In genomic region chr8:85554391-85555180, GRCm38 (mm10) we compare ENCODE assay signal across 8 mouse cellular contexts. TPM values are rescaled to one million over a fixed set of nuclear protein-coding genes. Genes with fewer than 3 reads are reported as not detected.
DNase-seq lines count a peak whose midpoint lies in the region; ATAC-seq and TF ChIP-seq lines count a peak whose summit lies in the region.

No protein-coding gene starts in this region.

- TF ChIP-seq POLR2A in limb, embryonic 14.5 days (IDR thresholded peaks at IDR 0.05; ENCODE audit: borderline replicate concordance, extremely low read depth, insufficient read depth, insufficient read length), result no peak

- H3K27ac ChIP-seq in embryonic facial prominence, embryonic 15.5 days (replicated peaks), result peak overlapping the region; percentile 95
- H3K27ac ChIP-seq in hindbrain, embryonic 16.5 days (ENCODE audit: low read depth, low read length), result peak overlapping the region; percentile 95
- peak overlapping the region; percentile 91 for H3K27ac ChIP-seq in limb, embryonic 14.5 days (replicated peaks; ENCODE audit: low read depth, low read length)

- peak overlapping the region; percentile 92 for H3K9ac ChIP-seq in embryonic facial prominence, embryonic 15.5 days
- peak overlapping the region; percentile 94 for H3K9ac ChIP-seq in hindbrain, embryonic 16.5 days (ENCODE audit: low read depth, low read length)
- peak overlapping the region; percentile 86 for H3K9ac ChIP-seq in limb, embryonic 14.5 days (ENCODE audit: low read depth, low read length, severe bottlenecking)

- H3K4me2 ChIP-seq in embryonic facial prominence, embryonic 15.5 days (replicated peaks), result peak overlapping the region; percentile 66
- peak overlapping the region; percentile 92 for H3K4me2 ChIP-seq in hindbrain, embryonic 16.5 days (ENCODE audit: low read length)
- peak overlapping the region; percentile 76 for H3K4me2 ChIP-seq in limb, embryonic 14.5 days (replicated peaks; ENCODE audit: low read depth, low read length, severe bottlenecking)

- peaks cover 18% of the 10 kb centered on the region for H3K36me3 ChIP-seq in embryonic facial prominence, embryonic 15.5 days
- peaks cover 2% of the 10 kb centered on the region; the same call in 1 of the 2 replicates for H3K36me3 ChIP-seq in hindbrain, embryonic 16.5 days (ENCODE audit: control insufficient read depth, insufficient read depth, low read length)
- H3K36me3 ChIP-seq in limb, embryonic 14.5 days (ENCODE audit: control insufficient read depth, insufficient read depth, low read length), result peaks cover 37% of the 10 kb centered on the region

- H3K4me3 ChIP-seq in embryonic facial prominence, embryonic 15.5 days (replicated peaks), result peak overlapping the region; percentile 93
- H3K4me3 ChIP-seq in hindbrain, embryonic 16.5 days (ENCODE audit: low read length), result peak overlapping the region; percentile 98
- H3K4me3 ChIP-seq in limb, embryonic 14.5 days (replicated peaks; ENCODE audit: low read length), result peak overlapping the region; percentile 87

- peak; percentile 86 for ATAC-seq in embryonic facial prominence, embryonic 15.5 days (ENCODE audit: insufficient number of reproducible peaks, low FRiP score, low TSS enrichment, low read depth)
- ATAC-seq in hindbrain, embryonic 16.5 days, result peak; percentile 93
- peak; percentile 82 for ATAC-seq in limb, embryonic 14.5 days (ENCODE audit: low FRiP score, low read depth)
- ATAC-seq in monocyte, adult 5-6 weeks (replicated peaks; ENCODE audit: insufficient number of reproducible peaks, low FRiP score, low TSS enrichment, poor library complexity, severe bottlenecking), result 0 out of 2 replicates have a peak, but pooled peaks have one; percentile 25

- DNase-seq in ovary, adult 18-20 months (ENCODE audit: low spot score), result peak; percentile 69
- DNase-seq in ovary, postnatal 10 days (ENCODE audit: low spot score), result no peak
- DNase-seq in NIH3T3 (ENCODE audit: low read depth), result peak; percentile 50
- DNase-seq in limb, embryonic 14.5 days (ENCODE audit: low spot score), result peak; percentile 12
- DNase-seq in right cerebral cortex, postnatal 4 days, result no peak

- no peaks in the 10 kb centered on the region for H3K27me3 ChIP-seq in embryonic facial prominence, embryonic 15.5 days
- H3K27me3 ChIP-seq in hindbrain, embryonic 16.5 days (replicated peaks; ENCODE audit: control insufficient read depth, insufficient read depth, low read length), result no peaks in the 10 kb centered on the region
- H3K27me3 ChIP-seq in limb, embryonic 14.5 days (ENCODE audit: control insufficient read depth, insufficient read depth, low read length), result no peaks in the 10 kb centered on the region

- H3K4me1 ChIP-seq in embryonic facial prominence, embryonic 15.5 days, result peaks cover 5% of the 10 kb centered on the region; the same call in 1 of the 2 replicates
- H3K4me1 ChIP-seq in hindbrain, embryonic 16.5 days (ENCODE audit: control insufficient read depth, insufficient read depth, low read depth, low read length), result peaks cover 15% of the 10 kb centered on the region
- 0 out of 2 replicates have a peak, but pooled peaks cover 4% of the 10 kb centered on the region for H3K4me1 ChIP-seq in limb, embryonic 14.5 days (ENCODE audit: control insufficient read depth, insufficient read depth, low read length)

- no peaks in the 10 kb centered on the region for H3K9me3 ChIP-seq in embryonic facial prominence, embryonic 15.5 days (replicated peaks)
- H3K9me3 ChIP-seq in hindbrain, embryonic 16.5 days (ENCODE audit: control insufficient read depth, low read length), result no peaks in the 10 kb centered on the region
- H3K9me3 ChIP-seq in limb, embryonic 14.5 days (ENCODE audit: control insufficient read depth, low read length), result no peaks in the 10 kb centered on the region

- under 1% methylated on average over 61 of the region's 66 CpGs for WGBS in embryonic facial prominence, embryonic 15.5 days
- WGBS in hindbrain, embryonic 16.5 days, result under 1% methylated on average over 32 of the region's 66 CpGs
- WGBS in limb, embryonic 14.5 days, result under 1% methylated on average over 33 of the region's 66 CpGs

RNA-seq across cellular contexts. Expression of gene Dnaja2, which starts 0.6 kb away (rescaled TPM):
- 136 and 146 TPM in 2 replicates for polyA plus RNA-seq in embryonic facial prominence, embryonic 15.5 days (2015; fragmentation: Nextera tagmentation; extraction: Ambion mirVana)
- 170 and 171 TPM in 2 replicates for polyA plus RNA-seq in hindbrain, embryonic 16.5 days (2015; fragmentation: Nextera tagmentation; extraction: Ambion mirVana)
- 44.2 and 70.9 TPM in 2 replicates for polyA plus RNA-seq in limb, embryonic 14.5 days (2012; rRNA removed)
- polyA plus RNA-seq in limb, embryonic 14.5 days (2014; fragmentation: Nextera tagmentation; extraction: Ambion mirVana), result 146 and 155 TPM in 2 replicates
- total RNA-seq in monocyte, adult 5-6 weeks (2017), result 156 to 218 TPM (median 185 TPM) in 3 replicates

Comparison
In these comparisons a context has a peak if more than half of its experiments do, and no peak if none do; other contexts are left out.
1. DNase-seq: peak in ovary, adult 18-20 months (single experiment), NIH3T3 (single experiment) and limb, embryonic 14.5 days (single experiment); none in ovary, postnatal 10 days (single experiment) and right cerebral cortex, postnatal 4 days (single experiment).
2. ATAC-seq: peak in every context shown above with its lines; median percentile 93 in hindbrain, embryonic 16.5 days; 86 in embryonic facial prominence, embryonic 15.5 days; 82 in limb, embryonic 14.5 days; 25 in monocyte, adult 5-6 weeks.
3. Peak in every context shown above with its lines, with median percentiles within 50 percentile points of each other: H3K27ac ChIP-seq, H3K4me2 ChIP-seq, H3K4me3 ChIP-seq and H3K9ac ChIP-seq.